Mouse (Mus musculus) ES-Bruce4 (cell line): ENCODE measurements at regions not wholly inside any gene's neighbourhood (a gene's known extent, or its start where the extent isn't known, plus 50 kb on each side); places are given as distances from the start of the nearest gene placed in this dataset.

Experiments
- CTCF ChIP-seq: IDR thresholded peaks from one replicate; pipeline ENCODE4 v1.8.1; 2011; ENCODE audit warnings: low read depth, low read length
- EP300 ChIP-seq: IDR thresholded peaks from 2 replicates; pipeline ENCODE4 v1.6.1; 2011; ENCODE audit warnings: low read depth, low read length; ENCODE audit not compliant: insufficient read depth
- POLR2A ChIP-seq: IDR thresholded peaks from one replicate; pipeline ENCODE4 v1.8.1; 2011; ENCODE audit warnings: low read length; ENCODE audit not compliant: insufficient read depth

- TF ChIP-seq POLR2A (no peak), EP300 (no peak), CTCF (no peak)
Observed at GRCm38 (mm10) chr11:113166517-113166916, 384.5 kb downstream of the Sox9 start.
